ENCODE assay signal across 9 mouse cellular contexts in the genomic region with DNA sequence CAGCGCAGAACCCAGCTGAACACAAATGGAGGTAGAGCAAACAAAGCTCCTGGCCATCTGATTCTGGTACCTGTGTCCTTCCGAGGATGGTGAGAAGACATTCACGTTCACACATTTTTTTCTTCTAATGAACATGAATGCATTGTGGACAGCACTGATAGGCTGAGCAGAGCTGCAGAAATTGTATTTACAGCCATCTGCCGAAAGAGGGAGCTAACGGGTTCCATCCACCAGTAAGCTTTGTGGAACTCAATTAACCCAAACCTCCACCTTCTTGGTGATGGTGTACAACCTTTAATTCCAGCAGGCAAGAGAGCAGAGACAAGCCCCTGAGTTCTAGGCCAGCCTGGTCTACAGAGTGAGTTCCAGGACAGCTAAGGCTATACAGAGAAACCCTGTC. TPM values are rescaled to one million over a fixed set of nuclear protein-coding genes. Genes with fewer than 3 reads are reported as not detected.
DNase-seq lines count a peak whose midpoint lies in the region; ATAC-seq and TF ChIP-seq lines count a peak whose summit lies in the region.
"Had no signal": no experiment of that assay in that cellular context is flagged by ENCODE, and none has a peak within 500 bp of the region (broad histone marks: within the 10 kb centered on the region; RNA-seq: fewer than 3 reads in every experiment).

No protein-coding gene starts in this region.

- no peaks in the 10 kb centered on the region for H3K9me3 ChIP-seq in heart, embryonic 12.5 days (replicated peaks)
- H3K9me3 ChIP-seq: embryonic facial prominence, embryonic 12.5 days had no signal

- H3K4me1 ChIP-seq in lung, adult 2 months (ENCODE audit: control insufficient read depth, insufficient read depth, low read length): no peaks in the 10 kb centered on the region
- H3K4me1 ChIP-seq in cortical plate, adult 2 months (ENCODE audit: control insufficient read depth, insufficient read depth, low read length): no peaks in the 10 kb centered on the region
- H3K4me1 ChIP-seq in heart, embryonic 12.5 days (replicated peaks): peaks cover 16% of the 10 kb centered on the region
- H3K4me1 ChIP-seq: embryonic facial prominence, embryonic 12.5 days had no signal

- H3K36me3 ChIP-seq in splenic B cell, adult 2 months (ENCODE audit: control insufficient read depth, insufficient read depth, low read length, poor library complexity, severe bottlenecking): no peaks in the 10 kb centered on the region
- H3K36me3 ChIP-seq in heart, embryonic 12.5 days: no peaks in the 10 kb centered on the region
- H3K36me3 ChIP-seq: embryonic facial prominence, embryonic 12.5 days had no signal

- no peak overlapping the region for H3K9ac ChIP-seq in heart, embryonic 12.5 days
- H3K9ac ChIP-seq: embryonic facial prominence, embryonic 12.5 days had no signal

- TF ChIP-seq POLR2A in lung, adult 2 months (IDR thresholded peaks at IDR 0.05; ENCODE audit: borderline replicate concordance, extremely low read depth, low read depth, low read length): no peak
- no peak for TF ChIP-seq POLR2A in cortical plate, adult 2 months (IDR thresholded peaks at IDR 0.05; ENCODE audit: extremely low read depth, insufficient read depth, low read length)

- WGBS in lung, adult 2 months: 33% methylated on average over 5 of the region's 5 CpGs
- WGBS in heart, embryonic 12.5 days: 33% methylated on average over 5 of the region's 5 CpGs

- peak; percentile 54 to 62 for DNase-seq in cerebellum, postnatal 14 days
- DNase-seq in cerebellum, adult 9-11 months: no peak
- no peak for DNase-seq in lung, adult 2 months
- no peak for DNase-seq in lung, adult 18-20 months
- peak; percentile 60 for DNase-seq in splenic B cell, adult 2 months (ENCODE audit: low read depth, low spot score)
- no peak for DNase-seq in frontal cortex, postnatal 25 days (ENCODE audit: low spot score in 2 of 2)

- TF ChIP-seq CTCF in lung, adult 2 months (IDR thresholded peaks at IDR 0.05; ENCODE audit: insufficient read depth, low read length): peak; percentile 12; the same call in 1 of the 2 replicates
- TF ChIP-seq CTCF in cortical plate, adult 2 months (IDR thresholded peaks at IDR 0.05; ENCODE audit: extremely low read depth, insufficient read depth, low read length): peak; percentile 40; the same call in 1 of the 2 replicates

- H3K27ac ChIP-seq in cortical plate, adult 2 months (ENCODE audit: insufficient read depth, low read length): no peak overlapping the region
- H3K27ac ChIP-seq in heart, embryonic 12.5 days (ENCODE audit: poor library complexity, severe bottlenecking): no peak overlapping the region
- H3K27ac ChIP-seq: embryonic facial prominence, embryonic 12.5 days had no signal

- no peak overlapping the region for H3K4me2 ChIP-seq in heart, embryonic 12.5 days
- H3K4me2 ChIP-seq: embryonic facial prominence, embryonic 12.5 days had no signal

- ATAC-seq in heart, embryonic 12.5 days (ENCODE audit: insufficient number of reproducible peaks, low FRiP score): no peak

- no peaks in the 10 kb centered on the region for H3K27me3 ChIP-seq in splenic B cell, adult 2 months (ENCODE audit: control insufficient read depth, insufficient read depth, low read length, poor library complexity, severe bottlenecking)
- peaks cover 31% of the 10 kb centered on the region for H3K27me3 ChIP-seq in heart, embryonic 12.5 days (replicated peaks)

- no peak overlapping the region for H3K4me3 ChIP-seq in lung, adult 2 months (replicated peaks; ENCODE audit: extremely low read depth, low read depth, low read length)
- H3K4me3 ChIP-seq in cortical plate, adult 2 months (ENCODE audit: insufficient read depth, low read length): no peak overlapping the region
- H3K4me3 ChIP-seq in heart, embryonic 12.5 days: no peak overlapping the region
- H3K4me3 ChIP-seq: embryonic facial prominence, embryonic 12.5 days had no signal

RNA-seq across cellular contexts. Expression of gene Aipl1, which starts 11.5 kb away (rescaled TPM):
- polyA plus RNA-seq in lung, adult 2 months (2012; rRNA removed): 0.08 and 0.11 TPM in 2 replicates
- 0.04 and 0.06 TPM in 2 replicates for polyA plus RNA-seq in cortical plate, adult 2 months (2012; rRNA removed)
- polyA plus RNA-seq in heart, embryonic 12.5 days (2016; fragmentation: Nextera tagmentation; extraction: Ambion mirVana): 0.80 and 1.0 TPM in 2 replicates

RNA-seq across cellular contexts. Expression of gene Pimreg, which starts 16.0 kb away (rescaled TPM):
- 1.2 and 1.8 TPM in 2 replicates for polyA plus RNA-seq in lung, adult 2 months (2012; rRNA removed)
- polyA plus RNA-seq in cortical plate, adult 2 months (2012; rRNA removed): 0.61 and 0.92 TPM in 2 replicates
- 90.6 and 92.7 TPM in 2 replicates for polyA plus RNA-seq in heart, embryonic 12.5 days (2016; fragmentation: Nextera tagmentation; extraction: Ambion mirVana)

Comparison
In these comparisons a context has a peak if more than half of its experiments do, and no peak if none do; other contexts are left out.
1. DNase-seq: peak in cerebellum, postnatal 14 days (2 of 2) and splenic B cell, adult 2 months (single experiment); none in cerebellum, adult 9-11 months (single experiment), lung, adult 2 months (single experiment), lung, adult 18-20 months (0 of 2) and frontal cortex, postnatal 25 days (0 of 2).
2. RNA of gene Pimreg, which starts 16.0 kb away (polyA plus RNA-seq): 90.6 to 92.7 TPM in heart, embryonic 12.5 days; 1.2 to 1.8 TPM in lung, adult 2 months and 0.61 to 0.92 TPM in cortical plate, adult 2 months; every median in the first group is over 10 times any median in the second.